Mouse (Mus musculus): ENCODE measurements around the gene Brpf1. TPM values are rescaled to one million over a fixed set of nuclear protein-coding genes. Genes with fewer than 3 reads are reported as not detected.

The Brpf1 gene
- polyA plus RNA-seq, 1 experiment from 2014 or later, result 17.7 TPM

- DNase-seq (ENCODE audit: low spot score), result no peak
- no peak overlapping the region for H3K4me3 ChIP-seq
- 90% methylated on average over 7 of the region's 7 CpGs for WGBS
- H3K4me1 ChIP-seq, result no peaks in the 10 kb centered on the region
- peaks cover 63% of the 10 kb centered on the region for H3K36me3 ChIP-seq
- H3K27ac ChIP-seq, result no peak overlapping the region
- H3K9me3 ChIP-seq, result no peaks in the 10 kb centered on the region
- H3K27me3 ChIP-seq (ENCODE audit: insufficient read depth, poor library complexity, severe bottlenecking), result no peaks in the 10 kb centered on the region
These were observed 61.2 kb downstream of the Brpf1 start for GRCm38 (mm10) chr6:113368124-113368523.

GRCm38 (mm10) chr6:113368577-113368976 is 61.6 kb downstream of the Brpf1 start:
- no peak overlapping the region for H3K27ac ChIP-seq
- WGBS, result 83% methylated on average over 5 of the region's 5 CpGs
- no peaks in the 10 kb centered on the region for H3K9me3 ChIP-seq
- DNase-seq (ENCODE audit: low spot score), result no peak
- no peaks in the 10 kb centered on the region for H3K27me3 ChIP-seq (ENCODE audit: insufficient read depth, poor library complexity, severe bottlenecking)
- H3K4me3 ChIP-seq, result no peak overlapping the region
- H3K4me1 ChIP-seq, result no peaks in the 10 kb centered on the region
- peaks cover 67% of the 10 kb centered on the region for H3K36me3 ChIP-seq

DNA sequence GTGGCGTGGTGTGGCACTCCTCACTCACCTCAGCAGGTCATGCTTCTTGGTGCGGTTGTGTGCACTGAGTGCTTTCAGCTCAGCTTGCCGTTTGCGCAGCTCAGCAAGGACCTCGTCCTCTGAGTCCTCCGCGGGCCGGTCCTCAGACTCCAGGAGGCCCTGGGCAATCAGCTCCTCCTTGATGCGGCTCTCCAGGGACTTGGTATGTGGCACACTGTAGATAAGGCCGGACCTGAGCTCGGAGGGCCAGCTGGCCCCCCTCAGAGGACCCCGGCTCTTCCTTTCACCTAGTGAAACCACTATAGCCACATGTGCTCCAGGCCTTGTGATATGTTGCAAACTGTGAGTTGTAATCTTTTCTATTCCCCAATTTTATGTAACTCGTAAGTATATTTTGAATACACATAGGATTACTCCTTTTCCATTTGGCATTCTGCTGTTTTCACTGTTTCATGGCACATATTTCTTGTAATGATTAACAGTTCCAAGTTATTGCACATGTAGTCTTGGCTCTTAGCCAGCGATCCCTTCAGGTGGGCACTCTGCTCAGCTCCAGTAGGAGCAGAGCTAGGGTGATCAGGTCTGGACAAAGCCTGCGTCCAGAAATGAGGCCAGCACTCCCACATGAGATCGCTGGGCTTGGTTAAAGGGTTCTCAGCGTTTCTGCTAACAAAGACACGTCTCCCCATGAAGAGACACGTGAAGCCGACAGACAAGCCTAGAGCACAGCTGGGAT is 63.4 kb downstream of the Brpf1 start:
- no peaks in the 10 kb centered on the region for H3K4me1 ChIP-seq
- WGBS, result 87% methylated on average over 20 of the region's 20 CpGs
- no peaks in the 10 kb centered on the region for H3K9me3 ChIP-seq
- no peak for DNase-seq (ENCODE audit: low spot score)
- no peak overlapping the region for H3K27ac ChIP-seq
- peaks cover 85% of the 10 kb centered on the region for H3K36me3 ChIP-seq
- H3K27me3 ChIP-seq (ENCODE audit: insufficient read depth, poor library complexity, severe bottlenecking), result no peaks in the 10 kb centered on the region
- H3K4me3 ChIP-seq, result no peak overlapping the region

DNA sequence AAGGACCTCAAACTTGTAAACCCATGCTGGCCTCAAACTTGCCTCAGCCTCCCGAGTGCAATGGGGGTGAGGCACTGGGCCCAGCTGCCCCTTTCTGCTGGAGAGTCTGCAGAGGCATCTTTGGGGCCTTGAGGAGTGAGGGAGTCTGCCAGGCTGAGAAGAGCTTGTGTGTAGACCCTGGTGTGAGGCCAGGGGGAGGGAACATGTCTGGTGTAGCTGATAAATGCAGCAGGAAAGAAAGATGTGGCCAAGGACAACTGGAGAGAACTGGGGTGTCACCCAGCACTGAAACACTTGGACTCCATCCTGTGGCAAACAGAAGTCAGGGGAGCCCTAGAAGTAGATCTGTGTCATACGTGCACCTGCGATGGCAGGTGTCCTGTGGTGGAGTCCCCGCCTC is 66.6 kb downstream of the Brpf1 start:
- DNase-seq (ENCODE audit: low spot score), result no peak
- no peaks in the 10 kb centered on the region for H3K27me3 ChIP-seq (ENCODE audit: insufficient read depth, poor library complexity, severe bottlenecking)
- peaks cover 4% of the 10 kb centered on the region; the same call in 1 of the 2 replicates for H3K4me1 ChIP-seq
- H3K4me3 ChIP-seq, result no peak overlapping the region
- peaks cover 72% of the 10 kb centered on the region for H3K36me3 ChIP-seq
- no peak overlapping the region for H3K27ac ChIP-seq
- 87% methylated on average over 4 of the region's 4 CpGs for WGBS
- H3K9me3 ChIP-seq, result no peaks in the 10 kb centered on the region

Other genes starting within 250 kb of the Brpf1 start
- gene Setd5, start 229.8 kb upstream of the Brpf1 start, polyA plus RNA-seq (2016; fragmentation: Nextera tagmentation; extraction: Ambion mirVana), result 69.8 and 82.2 TPM in 2 replicates
- gene Lhfpl4, start 111.8 kb upstream of the Brpf1 start, polyA plus RNA-seq (2016; fragmentation: Nextera tagmentation; extraction: Ambion mirVana), result 0.49 and 1.0 TPM in 2 replicates
- gene Mtmr14, start 69.3 kb upstream of the Brpf1 start, polyA plus RNA-seq (2016; fragmentation: Nextera tagmentation; extraction: Ambion mirVana), result 29.7 and 36.6 TPM in 2 replicates
- 0.05 TPM in 1 of 2 replicates, not detected in the other for gene Cpne9, start 24.8 kb upstream of the Brpf1 start, polyA plus RNA-seq (2016; fragmentation: Nextera tagmentation; extraction: Ambion mirVana)
- 13.6 and 15.9 TPM in 2 replicates for gene Ogg1, start 19.8 kb downstream of the Brpf1 start, polyA plus RNA-seq (2016; fragmentation: Nextera tagmentation; extraction: Ambion mirVana)
- gene Camk1, start 36.8 kb downstream of the Brpf1 start, polyA plus RNA-seq (2016; fragmentation: Nextera tagmentation; extraction: Ambion mirVana), result 82.7 and 89.2 TPM in 2 replicates
- 46.7 TPM in 2 replicates for gene Tada3, start 70.7 kb downstream of the Brpf1 start, polyA plus RNA-seq (2016; fragmentation: Nextera tagmentation; extraction: Ambion mirVana)
- gene Arpc4, start 71.0 kb downstream of the Brpf1 start, polyA plus RNA-seq (2016; fragmentation: Nextera tagmentation; extraction: Ambion mirVana), result 330 and 356 TPM in 2 replicates
- gene Ttll3, start 82.1 kb downstream of the Brpf1 start, polyA plus RNA-seq (2016; fragmentation: Nextera tagmentation; extraction: Ambion mirVana), result 2.0 and 2.5 TPM in 2 replicates
- 23.4 and 26.1 TPM in 2 replicates for gene Rpusd3, start 112.2 kb downstream of the Brpf1 start, polyA plus RNA-seq (2016; fragmentation: Nextera tagmentation; extraction: Ambion mirVana)
- gene Cidec, start 128.6 kb downstream of the Brpf1 start, polyA plus RNA-seq (2016; fragmentation: Nextera tagmentation; extraction: Ambion mirVana), result 0.10 TPM in 1 of 2 replicates, not detected in the other
- gene Jagn1, start 135.4 kb downstream of the Brpf1 start, polyA plus RNA-seq (2016; fragmentation: Nextera tagmentation; extraction: Ambion mirVana), result 79.5 and 89.1 TPM in 2 replicates
- 1.9 and 3.6 TPM in 2 replicates for gene Il17re, start 151.3 kb downstream of the Brpf1 start, polyA plus RNA-seq (2016; fragmentation: Nextera tagmentation; extraction: Ambion mirVana)
- 4.3 and 4.5 TPM in 2 replicates for gene Il17rc, start 164.3 kb downstream of the Brpf1 start, polyA plus RNA-seq (2016; fragmentation: Nextera tagmentation; extraction: Ambion mirVana)
- gene Creld1, start 176.2 kb downstream of the Brpf1 start, polyA plus RNA-seq (2016; fragmentation: Nextera tagmentation; extraction: Ambion mirVana), result 42.1 and 57.8 TPM in 2 replicates
- gene Prrt3, start 194.8 kb downstream of the Brpf1 start, polyA plus RNA-seq (2016; fragmentation: Nextera tagmentation; extraction: Ambion mirVana), result 0.32 and 0.41 TPM in 2 replicates
- gene Emc3, start 224.5 kb downstream of the Brpf1 start, polyA plus RNA-seq (2016; fragmentation: Nextera tagmentation; extraction: Ambion mirVana), result 88.0 and 90.2 TPM in 2 replicates
- gene Fancd2, start 224.5 kb downstream of the Brpf1 start, polyA plus RNA-seq (2016; fragmentation: Nextera tagmentation; extraction: Ambion mirVana), result 12.6 and 13.9 TPM in 2 replicates

Measured in heart, embryonic 10.5 days (tissue).